9 mouse cellular contexts compared by ENCODE assay signal in genomic region chr8:84981644-84982498, GRCm38 (mm10). TPM values are rescaled to one million over a fixed set of nuclear protein-coding genes. Genes with fewer than 3 reads are reported as not detected.
A peak's percentile ranks its signal among the peaks of the same experiment; 100 is the strongest.
DNase-seq lines count a peak whose midpoint lies in the region; ATAC-seq lines count a peak whose summit lies in the region.
"Had no signal": no experiment of that assay in that cellular context is flagged by ENCODE, and none has a peak within 500 bp of the region (broad histone marks: within the 10 kb centered on the region; RNA-seq: fewer than 3 reads in every experiment).

No protein-coding gene starts in this region.

- H3K36me3 ChIP-seq in hindbrain, embryonic 14.5 days (replicated peaks; ENCODE audit: control insufficient read depth, insufficient read depth): no peaks in the 10 kb centered on the region
- no peaks in the 10 kb centered on the region for H3K36me3 ChIP-seq in hindbrain, embryonic 16.5 days (ENCODE audit: control insufficient read depth, insufficient read depth, low read length)
- H3K36me3 ChIP-seq: limb, embryonic 12.5 days had no signal

- H3K9ac ChIP-seq in hindbrain, embryonic 14.5 days: no peak overlapping the region
- H3K9ac ChIP-seq in hindbrain, embryonic 16.5 days (ENCODE audit: low read depth, low read length): no peak overlapping the region

- H3K27ac ChIP-seq in hindbrain, embryonic 14.5 days: peak overlapping the region; percentile 15; the same call in 1 of the 2 replicates
- H3K27ac ChIP-seq in hindbrain, embryonic 16.5 days (ENCODE audit: low read depth, low read length): no peak overlapping the region

- no peak for DNase-seq in hindbrain, embryonic 14.5 days (ENCODE audit: low spot score)
- peak; percentile 64 for DNase-seq in MN1 (ENCODE audit: low spot score)
- DNase-seq in kidney, adult 8-10 months: peak; percentile 55 to 72
- peak; percentile 76 for DNase-seq in lung, postnatal 25 days (ENCODE audit: low spot score)
- DNase-seq in frontal cortex, postnatal 25 days (ENCODE audit: low spot score in 2 of 2): no peak
- no peak for DNase-seq in layer of hippocampus, adult 18-20 months (ENCODE audit: low spot score in 2 of 2)

- no peak overlapping the region for H3K4me3 ChIP-seq in hindbrain, embryonic 14.5 days (replicated peaks; ENCODE audit: low read length)
- H3K4me3 ChIP-seq in hindbrain, embryonic 16.5 days (ENCODE audit: low read length): no peak overlapping the region
- H3K4me3 ChIP-seq: limb, embryonic 12.5 days had no signal

- no peak overlapping the region for H3K4me2 ChIP-seq in hindbrain, embryonic 14.5 days (replicated peaks)
- no peak overlapping the region for H3K4me2 ChIP-seq in hindbrain, embryonic 16.5 days (ENCODE audit: low read length)

- peaks cover 17% of the 10 kb centered on the region for H3K27me3 ChIP-seq in hindbrain, embryonic 14.5 days (ENCODE audit: control insufficient read depth, insufficient read depth, low read length)
- peaks cover 5% of the 10 kb centered on the region for H3K27me3 ChIP-seq in hindbrain, embryonic 16.5 days (replicated peaks; ENCODE audit: control insufficient read depth, insufficient read depth, low read length)

- no peak for ATAC-seq in hindbrain, embryonic 14.5 days (ENCODE audit: low FRiP score)
- no peak for ATAC-seq in hindbrain, embryonic 16.5 days
- no peak for ATAC-seq in megakaryocyte-erythroid progenitor cell, adult 5-6 weeks (replicated peaks; ENCODE audit: low FRiP score, low TSS enrichment, poor library complexity, severe bottlenecking)

- no peaks in the 10 kb centered on the region for H3K9me3 ChIP-seq in hindbrain, embryonic 14.5 days (ENCODE audit: control insufficient read depth, low read length)
- no peaks in the 10 kb centered on the region for H3K9me3 ChIP-seq in hindbrain, embryonic 16.5 days (ENCODE audit: control insufficient read depth, low read length)
- H3K9me3 ChIP-seq: limb, embryonic 12.5 days had no signal

- peaks cover 46% of the 10 kb centered on the region for H3K4me1 ChIP-seq in hindbrain, embryonic 14.5 days (replicated peaks; ENCODE audit: control insufficient read depth, insufficient read depth, low read length)
- peaks cover 50% of the 10 kb centered on the region for H3K4me1 ChIP-seq in hindbrain, embryonic 16.5 days (ENCODE audit: control insufficient read depth, insufficient read depth, low read depth, low read length)

- WGBS in hindbrain, embryonic 14.5 days: 84% methylated on average over 15 of the region's 15 CpGs
- 78% methylated on average over 15 of the region's 15 CpGs for WGBS in hindbrain, embryonic 16.5 days

RNA-seq across cellular contexts. Expression of gene Junb, which starts 3.4 kb away (rescaled TPM):
- polyA plus RNA-seq in hindbrain, embryonic 14.5 days (2014; fragmentation: Nextera tagmentation; extraction: Ambion mirVana): 6.0 and 6.2 TPM in 2 replicates
- polyA plus RNA-seq in hindbrain, embryonic 16.5 days (2015; fragmentation: Nextera tagmentation; extraction: Ambion mirVana): 4.3 and 5.3 TPM in 2 replicates
- 4.1 and 8.0 TPM in 2 replicates for total RNA-seq in megakaryocyte-erythroid progenitor cell, adult 5-6 weeks (2014; fragmentation: Nextera tagmentation)
- 57.8 and 74.2 TPM in 2 replicates for total RNA-seq in megakaryocyte-erythroid progenitor cell, adult 5-6 weeks (2017)
- 100 to 1,000 TPM; 102 to 103 TPM for total RNA-seq in layer of hippocampus, adult 18-20 months (2021)

RNA-seq across cellular contexts. Expression of gene Hook2, which starts 8.5 kb away (rescaled TPM):
- polyA plus RNA-seq in hindbrain, embryonic 14.5 days (2014; fragmentation: Nextera tagmentation; extraction: Ambion mirVana): 24.6 and 27.3 TPM in 2 replicates
- 37.9 and 39.6 TPM in 2 replicates for polyA plus RNA-seq in hindbrain, embryonic 16.5 days (2015; fragmentation: Nextera tagmentation; extraction: Ambion mirVana)
- 7.7 and 9.6 TPM in 2 replicates for total RNA-seq in megakaryocyte-erythroid progenitor cell, adult 5-6 weeks (2014; fragmentation: Nextera tagmentation)
- total RNA-seq in megakaryocyte-erythroid progenitor cell, adult 5-6 weeks (2017): 11.0 and 19.9 TPM in 2 replicates
- 1 to 10 TPM; 8.1 to 9.5 TPM for total RNA-seq in layer of hippocampus, adult 18-20 months (2021)

RNA-seq across cellular contexts. Expression of gene Rnaseh2a, which starts 12.3 kb away (rescaled TPM):
- polyA plus RNA-seq in hindbrain, embryonic 14.5 days (2014; fragmentation: Nextera tagmentation; extraction: Ambion mirVana): 47.8 and 48.4 TPM in 2 replicates
- polyA plus RNA-seq in hindbrain, embryonic 16.5 days (2015; fragmentation: Nextera tagmentation; extraction: Ambion mirVana): 55.8 and 57.5 TPM in 2 replicates
- total RNA-seq in megakaryocyte-erythroid progenitor cell, adult 5-6 weeks (2014; fragmentation: Nextera tagmentation): 198 and 202 TPM in 2 replicates
- total RNA-seq in megakaryocyte-erythroid progenitor cell, adult 5-6 weeks (2017): 119 and 151 TPM in 2 replicates
- total RNA-seq in layer of hippocampus, adult 18-20 months (2021): 10 to 100 TPM; 41.8 to 46.2 TPM

RNA-seq across cellular contexts. Expression of gene Prdx2, which starts 12.5 kb away (rescaled TPM):
- 1,143 and 1,221 TPM in 2 replicates for polyA plus RNA-seq in hindbrain, embryonic 14.5 days (2014; fragmentation: Nextera tagmentation; extraction: Ambion mirVana)
- 1,040 and 1,063 TPM in 2 replicates for polyA plus RNA-seq in hindbrain, embryonic 16.5 days (2015; fragmentation: Nextera tagmentation; extraction: Ambion mirVana)
- 898 and 1,004 TPM in 2 replicates for total RNA-seq in megakaryocyte-erythroid progenitor cell, adult 5-6 weeks (2014; fragmentation: Nextera tagmentation)
- 1,011 and 1,021 TPM in 2 replicates for total RNA-seq in megakaryocyte-erythroid progenitor cell, adult 5-6 weeks (2017)
- 100 to 1,000 TPM; 319 to 358 TPM for total RNA-seq in layer of hippocampus, adult 18-20 months (2021)

RNA-seq across cellular contexts. Expression of gene Gm49661, which starts 12.6 kb away (rescaled TPM):
- polyA plus RNA-seq in hindbrain, embryonic 14.5 days (2014; fragmentation: Nextera tagmentation; extraction: Ambion mirVana): not detected in 2 replicates
- polyA plus RNA-seq in hindbrain, embryonic 16.5 days (2015; fragmentation: Nextera tagmentation; extraction: Ambion mirVana): not detected in 2 replicates
- total RNA-seq in megakaryocyte-erythroid progenitor cell, adult 5-6 weeks (2014; fragmentation: Nextera tagmentation): not detected in 2 replicates
- not detected in 2 replicates for total RNA-seq in megakaryocyte-erythroid progenitor cell, adult 5-6 weeks (2017)
- total RNA-seq in layer of hippocampus, adult 18-20 months (2021): not detected
- polyA plus RNA-seq: limb, embryonic 12.5 days had no signal

Comparison
In these comparisons a context has a peak if more than half of its experiments do, and no peak if none do; other contexts are left out.
1. DNase-seq: peak in MN1 (single experiment), kidney, adult 8-10 months (2 of 2) and lung, postnatal 25 days (single experiment); none in hindbrain, embryonic 14.5 days (single experiment), frontal cortex, postnatal 25 days (0 of 2) and layer of hippocampus, adult 18-20 months (0 of 2).